Mouse (Mus musculus): ENCODE results near the gene Hfm1. TPM values are rescaled to one million over a fixed set of nuclear protein-coding genes. Genes with fewer than 3 reads are reported as not detected.

The Hfm1 gene
- 0.15 and 0.43 TPM in 2 replicates for polyA plus RNA-seq (2021; fragmentation: Nextera tagmentation)
- long read RNA-seq, experiment 1, result 0 reads
- long read RNA-seq, experiment 2, partial matches to known transcripts, result 2 of 6 reads
- long read RNA-seq, experiment 2, other reads (novel, unspliced or antisense), result 4 of 6 reads

DNA sequence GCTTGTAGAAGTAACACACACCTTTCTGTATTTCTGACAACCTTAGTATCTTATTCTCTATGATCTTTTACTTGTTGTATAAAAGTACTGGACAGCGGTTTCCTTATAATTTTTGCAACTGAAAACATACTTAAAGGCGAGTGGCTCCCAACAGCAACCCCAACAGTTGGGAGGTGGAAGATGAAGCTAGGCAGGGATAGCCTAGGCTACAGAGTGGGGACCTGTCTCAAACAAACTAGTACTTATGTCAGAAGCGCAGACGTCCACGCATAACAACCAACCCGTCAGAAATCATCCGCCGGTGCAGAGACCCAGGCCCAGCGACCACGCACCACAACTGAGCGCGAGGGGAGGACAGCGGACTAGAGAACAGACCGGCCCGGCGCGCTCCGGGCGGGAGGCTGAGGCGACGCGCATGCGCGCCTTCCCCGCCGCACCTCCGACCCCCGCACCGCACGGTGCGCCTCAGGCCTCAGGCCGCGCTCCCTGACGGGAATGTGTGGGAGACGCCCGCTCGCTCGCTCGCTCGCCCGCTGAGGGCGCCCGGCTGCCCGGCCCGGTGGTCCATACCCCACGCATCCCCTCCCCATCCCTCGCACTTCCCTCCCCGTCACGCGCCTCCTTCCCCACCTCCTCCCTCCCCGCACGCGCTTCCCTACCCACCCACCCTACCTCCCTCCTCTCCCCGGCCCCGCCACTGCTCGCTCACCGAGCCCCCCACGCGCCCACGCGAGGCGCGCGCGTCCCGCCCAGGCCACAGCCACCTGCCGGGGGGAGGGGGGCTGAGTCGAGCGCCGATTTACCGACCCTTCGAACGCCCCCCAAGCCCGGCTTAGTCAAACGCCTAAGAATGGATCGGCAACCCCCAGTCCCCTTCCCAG lies at the start of gene Hfm1:
Gene Hfm1, minus strand, starts transcription at position 834 of the 881 bp plus-strand sequence.

DNA sequence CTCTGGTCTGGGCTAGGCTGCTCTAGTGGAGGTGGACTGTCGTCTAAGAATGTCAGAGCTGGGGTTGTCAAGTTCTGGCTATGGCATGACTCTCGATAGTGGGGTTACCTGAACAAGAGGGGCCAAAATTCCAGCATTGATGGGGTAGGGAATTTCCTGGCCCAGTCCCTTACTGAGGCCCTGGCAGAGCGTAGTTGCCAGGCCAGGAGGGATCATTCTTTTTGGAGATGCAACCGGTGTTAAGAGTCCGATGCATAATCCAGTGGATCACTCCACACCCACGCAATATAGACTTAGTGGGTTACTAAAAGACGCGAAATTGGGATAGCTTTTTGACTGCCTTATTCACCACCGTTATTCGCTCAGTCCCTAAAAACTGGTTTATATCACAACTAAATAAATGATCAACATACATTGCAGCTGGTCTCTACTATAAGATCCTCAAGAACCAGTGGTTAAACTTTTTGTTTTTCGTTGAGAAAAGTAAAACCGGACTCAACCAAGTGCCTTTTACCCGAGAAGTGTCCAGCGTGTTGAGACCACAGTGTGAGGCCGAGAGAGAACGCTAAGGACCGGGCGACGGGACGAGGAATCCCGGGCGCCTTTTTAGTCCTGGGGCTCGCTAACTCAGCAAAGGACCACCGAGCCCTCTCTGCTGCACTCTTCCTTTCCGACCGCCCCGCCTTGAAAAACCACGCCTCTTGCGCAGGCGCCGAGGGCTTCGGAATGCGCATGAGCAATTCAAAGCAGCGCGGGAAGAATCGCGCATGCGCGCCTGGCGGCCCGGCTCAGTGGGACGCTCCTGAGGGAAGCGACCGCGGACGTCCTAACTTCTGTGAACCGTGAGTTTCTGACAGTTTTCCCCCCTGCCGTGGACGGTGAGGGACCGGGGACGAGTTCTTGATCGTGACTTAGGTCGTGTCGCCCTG lies 37.7 kb upstream of the Hfm1 start, which contains the start of gene Cdc7:
Gene Cdc7, plus strand, starts transcription at position 739 of the 929 bp plus-strand sequence.

Small RNA genes within 50 kb of the gene (microRNA-seq; reads per million reads assigned to microRNA genes)
- gene Gm27527, result not detected

Other genes starting within 250 kb of the Hfm1 start
- gene Zfp644, start 229.0 kb downstream of the Hfm1 start, polyA plus RNA-seq (2021; fragmentation: Nextera tagmentation), result 37.9 and 41.0 TPM in 2 replicates
- 2.3 and 2.8 TPM in 2 replicates for gene Cdc7, start 38.0 kb upstream of the Hfm1 start, polyA plus RNA-seq (2021; fragmentation: Nextera tagmentation)

Measured in layer of hippocampus, adult 6 months (tissue).